Mouse (Mus musculus) hindbrain, embryonic 11.5 days (tissue): ENCODE results near the gene Tmppe. TPM values are rescaled to one million over a fixed set of nuclear protein-coding genes. Genes with fewer than 3 reads are reported as not detected.

Experiments
- ATAC-seq: fragments of 200-750 bp; cut with Nextera tagmentation; 2 replicates; pipeline ENCODE4 v1.8.0; 2017; ENCODE audit warnings: mild to moderate bottlenecking, moderate TSS enrichment, moderate library complexity; ENCODE audit not compliant: low FRiP score
- DNase-seq: peaks from one replicate; pipeline ENCODE4 v3.0.0-alpha.2; 2015; ENCODE audit warnings: low spot score
- H3K27ac ChIP-seq: fragments of 300-500 bp; sonication (generic); 2 replicates; pipeline ENCODE4 v1.5.1; 2014; ENCODE audit warnings: mild to moderate bottlenecking, low read depth, low read length
- H3K27me3 ChIP-seq: fragments of 300-500 bp; sonication (generic); 2 replicates; pipeline ENCODE4 v1.6.1; 2014; ENCODE audit warnings: mild to moderate bottlenecking, low read length, moderate library complexity, mixed read lengths; ENCODE audit not compliant: control insufficient read depth, insufficient read depth
- H3K36me3 ChIP-seq: fragments of 300-500 bp; sonication (generic); 2 replicates; pipeline ENCODE4 v1.6.1; 2014; ENCODE audit warnings: mild to moderate bottlenecking, low read length, moderate library complexity, mixed read lengths; ENCODE audit not compliant: control insufficient read depth, insufficient read depth
- H3K4me1 ChIP-seq: fragments of 300-500 bp; sonication (generic); replicated peaks from 2 replicates; pipeline ENCODE4 v1.6.1; 2014; ENCODE audit warnings: low read length, mixed read lengths; ENCODE audit not compliant: control insufficient read depth, insufficient read depth
- H3K4me2 ChIP-seq: fragments of 300-500 bp; sonication (generic); replicated peaks from 2 replicates; pipeline ENCODE4 v1.6.1; 2014; ENCODE audit warnings: mild to moderate bottlenecking, low read depth, low read length
- H3K4me3 ChIP-seq: fragments of 300-500 bp; sonication (generic); 2 replicates; pipeline ENCODE4 v1.5.1; 2014; ENCODE audit warnings: low read depth, low read length
- H3K9ac ChIP-seq: fragments of 300-500 bp; sonication (generic); 2 replicates; pipeline ENCODE4 v1.6.1; 2014; ENCODE audit warnings: low read depth, low read length
- H3K9me3 ChIP-seq: fragments of 300-500 bp; sonication (generic); 2 replicates; pipeline ENCODE4 v1.6.1; 2016; ENCODE audit warnings: low read length; ENCODE audit not compliant: control insufficient read depth
- WGBS: fragments of 180-500 bp; shearing (Covaris S2); extraction: QIAGEN DNeasy Blood & Tissue Kit; methylation state at CpG from one replicate; pipeline ENCODE4 v1.1.7; 2014; 5-methylcytosine and 5-hydroxymethylcytosine counted together
- polyA plus RNA-seq: library from polyadenylated mRNA; unstranded; fragments of >200 nt; fragmentation: Nextera tagmentation; extraction: Ambion mirVana; gene quantifications from 2 replicates; pipeline ENCODE4 v1.2.1, GENCODE M21; 2014

Tmppe gene
- polyA plus RNA-seq, 1 experiment from 2014 or later = 2.4 TPM

- 97% methylated on average over 7 of the region's 7 CpGs for WGBS
- Histone ChIP-seq H3K9ac (no peak overlapping the region), H3K27ac (no peak overlapping the region)
Measured at GRCm38 (mm10) chr9:114421797-114422196, 20.9 kb downstream of the Tmppe start.

GRCm38 (mm10) chr9:114425576-114425975 is 24.7 kb downstream of the Tmppe start:
- Histone ChIP-seq H3K27ac (no peak overlapping the region), H3K4me1 (no peaks in the 10 kb centered on the region), H3K4me3 (no peak overlapping the region), H3K27me3 (no peaks in the 10 kb centered on the region), H3K36me3 (no peaks in the 10 kb centered on the region), H3K4me2 (no peak overlapping the region), H3K9ac (no peak overlapping the region), H3K9me3 (no peaks in the 10 kb centered on the region)
- WGBS = 91% methylated on average over 5 of the region's 5 CpGs
- ATAC-seq = no peak
- no peak for DNase-seq

More at GRCm38 (mm10) chr9:114421797-114422196, 20.9 kb downstream of the Tmppe start:
- Histone ChIP-seq H3K4me3 (no peak overlapping the region), H3K4me2 (no peak overlapping the region), H3K4me1 (no peaks in the 10 kb centered on the region), H3K27me3 (no peaks in the 10 kb centered on the region), H3K36me3 (no peaks in the 10 kb centered on the region), H3K9me3 (no peaks in the 10 kb centered on the region)
- DNase-seq = no peak
- no peak for ATAC-seq

DNA sequence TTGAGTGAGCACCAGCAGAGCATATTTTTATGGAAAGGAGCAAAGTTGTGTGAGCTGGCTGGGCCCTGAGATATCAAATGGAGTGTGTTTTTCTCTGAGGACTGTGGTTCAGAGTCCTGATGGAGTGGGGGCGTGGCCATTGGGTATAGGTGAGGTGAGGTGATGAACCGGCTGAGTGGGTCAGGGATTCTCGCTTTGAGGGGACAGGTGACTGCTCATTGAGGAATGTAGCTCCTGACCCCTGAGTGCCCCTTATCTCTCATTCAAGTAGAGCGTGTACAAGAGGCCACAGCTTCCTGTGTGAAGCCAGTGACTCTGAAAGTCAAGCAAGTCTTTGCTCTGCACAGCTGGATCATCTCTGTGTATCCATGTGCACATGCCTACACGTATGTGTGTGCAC is 25.3 kb downstream of the Tmppe start:
- no peak overlapping the region for H3K4me2 ChIP-seq
- 91% methylated on average over 5 of the region's 5 CpGs for WGBS
- no peaks in the 10 kb centered on the region for H3K27me3 ChIP-seq
- H3K4me3 ChIP-seq = no peak overlapping the region
- ATAC-seq = no peak
- no peak overlapping the region for H3K9ac ChIP-seq
- H3K27ac ChIP-seq = no peak overlapping the region
- no peaks in the 10 kb centered on the region for H3K4me1 ChIP-seq
- no peaks in the 10 kb centered on the region for H3K36me3 ChIP-seq
- DNase-seq = no peak
- no peaks in the 10 kb centered on the region for H3K9me3 ChIP-seq

- WGBS = 94% methylated on average over 8 of the region's 8 CpGs
- ATAC-seq (no peak), DNase-seq (no peak)
- Histone ChIP-seq H3K9me3 (no peaks in the 10 kb centered on the region), H3K27ac (no peak overlapping the region), H3K27me3 (no peaks in the 10 kb centered on the region), H3K4me3 (no peak overlapping the region), H3K36me3 (no peaks in the 10 kb centered on the region), H3K9ac (no peak overlapping the region), H3K4me2 (no peak overlapping the region), H3K4me1 (no peaks in the 10 kb centered on the region)
Measured at GRCm38 (mm10) chr9:114427425-114427824, 26.5 kb downstream of the Tmppe start.

DNA sequence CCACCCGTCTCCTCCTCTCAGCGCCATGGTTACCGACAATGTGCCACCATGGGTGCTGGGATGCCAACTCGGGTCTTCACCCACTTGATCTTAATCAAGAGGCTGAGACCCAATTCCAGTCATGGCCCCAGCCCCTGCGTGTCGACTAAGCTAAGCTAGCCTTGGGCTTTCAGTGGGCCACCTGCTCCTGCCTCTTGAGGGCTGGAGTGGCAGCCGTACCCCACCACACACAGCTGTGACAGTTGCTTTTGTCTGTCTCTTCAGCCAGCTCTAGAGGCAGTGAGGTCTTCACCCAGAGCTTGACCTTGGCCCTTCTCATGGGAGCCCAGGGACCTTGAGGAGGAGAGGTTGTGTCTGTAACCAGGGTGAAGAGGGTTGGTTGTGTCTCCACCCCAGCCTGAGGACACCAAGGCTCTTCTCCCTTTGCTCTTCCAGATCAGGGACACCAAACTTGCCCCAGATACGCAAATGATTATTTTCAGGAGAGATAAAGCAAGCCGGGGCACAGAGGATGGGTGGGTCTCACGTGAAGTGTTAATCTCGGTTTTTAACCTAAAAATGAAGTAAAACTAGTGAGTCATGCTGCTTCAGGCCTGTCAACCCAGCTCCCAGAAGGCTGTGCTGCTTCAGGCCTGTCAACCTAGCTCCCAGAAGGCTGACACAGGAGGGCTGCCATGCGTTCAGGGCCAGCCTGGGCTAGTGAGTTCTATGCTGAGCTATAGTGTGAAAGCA is 27.4 kb downstream of the Tmppe start:
- no peaks in the 10 kb centered on the region for H3K27me3 ChIP-seq
- no peaks in the 10 kb centered on the region for H3K36me3 ChIP-seq
- H3K9ac ChIP-seq = no peak overlapping the region
- no peak overlapping the region for H3K4me3 ChIP-seq
- WGBS = 88% methylated on average over 12 of the region's 12 CpGs
- no peaks in the 10 kb centered on the region for H3K9me3 ChIP-seq
- H3K4me2 ChIP-seq = no peak overlapping the region
- H3K4me1 ChIP-seq = no peaks in the 10 kb centered on the region
- ATAC-seq (no peak), DNase-seq (no peak)
- H3K27ac ChIP-seq = no peak overlapping the region

GRCm38 (mm10) chr9:114435668-114436067 is 34.8 kb downstream of the Tmppe start:
- Histone ChIP-seq H3K4me1 (no peaks in the 10 kb centered on the region), H3K36me3 (no peaks in the 10 kb centered on the region), H3K9me3 (no peaks in the 10 kb centered on the region), H3K27me3 (no peaks in the 10 kb centered on the region), H3K4me3 (no peak overlapping the region), H3K9ac (no peak overlapping the region), H3K4me2 (no peak overlapping the region), H3K27ac (no peak overlapping the region)
- ATAC-seq (no peak), DNase-seq (no peak)
- 77% methylated on average over 2 of the region's 2 CpGs for WGBS

- no peaks in the 10 kb centered on the region for H3K36me3 ChIP-seq
- WGBS = 90% methylated on average over 10 of the region's 10 CpGs
- no peak overlapping the region for H3K4me2 ChIP-seq
- no peaks in the 10 kb centered on the region for H3K9me3 ChIP-seq
- H3K4me3 ChIP-seq = no peak overlapping the region
- H3K27me3 ChIP-seq = no peaks in the 10 kb centered on the region
- ATAC-seq (no peak), DNase-seq (no peak)
- H3K9ac ChIP-seq = no peak overlapping the region
- no peak overlapping the region for H3K27ac ChIP-seq
- H3K4me1 ChIP-seq = no peaks in the 10 kb centered on the region
Measured at GRCm38 (mm10) chr9:114440548-114440947, 39.6 kb downstream of the Tmppe start.

- 91% methylated on average over 9 of the region's 9 CpGs for WGBS
- H3K4me1 ChIP-seq = no peaks in the 10 kb centered on the region
- H3K9ac ChIP-seq = no peak overlapping the region
- no peak overlapping the region for H3K4me2 ChIP-seq
- H3K4me3 ChIP-seq = no peak overlapping the region
- DNase-seq = no peak
- no peak for ATAC-seq
- no peaks in the 10 kb centered on the region for H3K9me3 ChIP-seq
- H3K27ac ChIP-seq = no peak overlapping the region
- no peaks in the 10 kb centered on the region for H3K27me3 ChIP-seq
- no peaks in the 10 kb centered on the region for H3K36me3 ChIP-seq
Measured at GRCm38 (mm10) chr9:114442225-114442624, 41.3 kb downstream of the Tmppe start.

DNA sequence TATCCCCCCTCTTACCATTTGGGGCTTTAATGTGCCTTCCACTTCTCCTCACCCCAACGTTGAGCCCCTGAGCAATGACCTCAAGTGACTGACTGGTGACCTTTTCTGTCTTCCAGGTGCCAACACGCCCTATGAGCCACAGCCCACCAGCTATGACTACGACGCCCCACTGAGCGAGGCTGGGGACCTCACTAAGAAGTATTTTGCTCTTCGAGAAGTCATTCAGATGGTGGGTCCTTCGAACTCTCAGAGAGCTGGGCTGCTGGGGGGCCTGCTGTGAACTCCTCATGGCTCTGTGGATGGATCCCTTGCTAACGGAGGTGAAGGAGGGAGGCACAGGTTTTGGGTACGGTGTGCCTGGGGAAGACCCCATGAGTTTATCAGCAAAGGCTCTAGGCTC is 42.0 kb downstream of the Tmppe start:
- WGBS = 86% methylated on average over 9 of the region's 9 CpGs
- Histone ChIP-seq H3K4me3 (no peak overlapping the region), H3K27ac (no peak overlapping the region), H3K4me1 (no peaks in the 10 kb centered on the region), H3K27me3 (no peaks in the 10 kb centered on the region), H3K4me2 (no peak overlapping the region), H3K9me3 (no peaks in the 10 kb centered on the region), H3K9ac (no peak overlapping the region), H3K36me3 (no peaks in the 10 kb centered on the region)
- DNase-seq (no peak), ATAC-seq (no peak)
